Mouse (Mus musculus) kidney, adult 2 months (tissue): ENCODE results near the gene Xylt1.

Source experiments
- CTCF ChIP-seq: fragments of 200-500 bp; conservative IDR thresholded peaks from 2 replicates; pipeline ENCODE4 v1.5.1; 2011; ENCODE audit warnings: low read depth, mild to moderate bottlenecking, control low read depth, low read length, moderate library complexity, mixed read lengths; ENCODE audit not compliant: insufficient read depth, insufficient read length
- POLR2A ChIP-seq: fragments of 200-500 bp; IDR thresholded peaks from one replicate; pipeline ENCODE4 v1.6.1; 2011; ENCODE audit warnings: low read depth, low read length, control low read depth

GRCm38 (mm10) chr7:117636713-117637112 is 255.9 kb downstream of the Xylt1 start:
- TF ChIP-seq CTCF, result no peak
- TF ChIP-seq POLR2A, result no peak
